Mouse (Mus musculus): ENCODE data around the gene 1700020L24Rik.

DNA sequence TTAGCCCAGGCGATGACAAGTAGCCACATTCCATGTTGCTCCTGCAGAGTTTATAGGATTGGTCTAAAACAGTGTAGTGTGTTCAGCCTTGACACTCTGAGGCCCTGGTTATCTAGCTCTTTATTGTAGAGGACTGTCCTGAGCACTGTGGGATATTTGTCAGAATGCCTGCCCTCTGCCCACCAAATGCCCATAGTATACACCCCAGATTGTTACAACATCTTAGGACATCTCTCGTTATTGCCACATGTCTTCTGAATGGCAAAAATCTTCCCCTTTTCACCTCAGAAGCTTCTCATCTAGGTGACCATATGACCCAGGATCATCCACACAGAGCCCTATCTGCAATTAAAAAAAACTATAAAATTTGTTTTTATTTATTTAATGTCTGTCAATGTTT is 4.9 kb upstream of the 1700020L24Rik start:
- TF ChIP-seq TAL1 (conservative IDR thresholded peaks at IDR 0.05; ENCODE audit: low read depth, low read length) (no peak), CTCF (IDR thresholded peaks at IDR 0.05; ENCODE audit: low read depth, low read length) (no peak)

Measured in G1E (cell line).